Mouse (Mus musculus) liver, embryonic 13.5 days (tissue): ENCODE data around the gene Rcbtb2. TPM values are rescaled to one million over a fixed set of nuclear protein-coding genes. Genes with fewer than 3 reads are reported as not detected.

ENCODE experiments used
- ATAC-seq: fragments of 200-750 bp; cut with Nextera tagmentation; 2 replicates; pipeline ENCODE4 v1.8.0; 2017; ENCODE audit warnings: low read depth, mild to moderate bottlenecking, moderate number of reproducible peaks, moderate library complexity
- DNase-seq: peaks from one replicate; pipeline ENCODE4 v3.0.0; 2022
- H3K27ac ChIP-seq: fragments of 300-500 bp; sonication (generic); 2 replicates; pipeline ENCODE4 v1.5.1; 2015; ENCODE audit warnings: moderate library complexity, mild to moderate bottlenecking, inconsistent platforms
- H3K27me3 ChIP-seq: fragments of 300-500 bp; sonication (generic); 2 replicates; pipeline ENCODE4 v1.6.1; 2015; ENCODE audit warnings: mild to moderate bottlenecking, inconsistent platforms
- H3K36me3 ChIP-seq: fragments of 300-500 bp; sonication (generic); 2 replicates; pipeline ENCODE4 v1.6.1; 2015; ENCODE audit warnings: mild to moderate bottlenecking, inconsistent platforms
- H3K4me1 ChIP-seq: fragments of 300-500 bp; sonication (generic); replicated peaks from 2 replicates; pipeline ENCODE4 v1.6.1; 2015; ENCODE audit warnings: inconsistent platforms
- H3K4me2 ChIP-seq: fragments of 300-500 bp; sonication (generic); 2 replicates; pipeline ENCODE4 v1.6.1; 2015; ENCODE audit warnings: inconsistent platforms, mild to moderate bottlenecking, moderate library complexity
- H3K4me3 ChIP-seq: fragments of 300-500 bp; sonication (generic); replicated peaks from 2 replicates; pipeline ENCODE4 v1.5.1; 2015; ENCODE audit warnings: mild to moderate bottlenecking, inconsistent platforms
- H3K9ac ChIP-seq: fragments of 300-500 bp; sonication (generic); 2 replicates; pipeline ENCODE4 v1.6.1; 2015; ENCODE audit warnings: mild to moderate bottlenecking, inconsistent platforms
- H3K9me3 ChIP-seq: fragments of 300-500 bp; sonication (generic); replicated peaks from 2 replicates; pipeline ENCODE4 v1.6.1; 2016; ENCODE audit warnings: inconsistent platforms
- WGBS: fragments of 180-500 bp; shearing (Covaris S2); methylation state at CpG from one replicate; pipeline ENCODE4 v1.1.7; 2015; ENCODE audit not compliant: insufficient replicate concordance; 5-methylcytosine and 5-hydroxymethylcytosine counted together
- microRNA counts: library from miRNA; unstranded; fragments of <30 nt; microRNA quantifications from one replicate; lab custom pipeline; 2016
- microRNA-seq: library from miRNA; unstranded; fragments of <30 nt; microRNA quantifications from one replicate; pipeline ENCODE4, GENCODE M21; 2016
- polyA plus RNA-seq: library from polyadenylated mRNA; unstranded; fragments of >200 nt; fragmentation: Nextera tagmentation; extraction: Ambion mirVana; gene quantifications from 2 replicates; pipeline ENCODE4 v1.2.1, GENCODE M21; 2015

The Rcbtb2 gene
- polyA plus RNA-seq, 1 experiment from 2014 or later = 20.2 TPM

DNA sequence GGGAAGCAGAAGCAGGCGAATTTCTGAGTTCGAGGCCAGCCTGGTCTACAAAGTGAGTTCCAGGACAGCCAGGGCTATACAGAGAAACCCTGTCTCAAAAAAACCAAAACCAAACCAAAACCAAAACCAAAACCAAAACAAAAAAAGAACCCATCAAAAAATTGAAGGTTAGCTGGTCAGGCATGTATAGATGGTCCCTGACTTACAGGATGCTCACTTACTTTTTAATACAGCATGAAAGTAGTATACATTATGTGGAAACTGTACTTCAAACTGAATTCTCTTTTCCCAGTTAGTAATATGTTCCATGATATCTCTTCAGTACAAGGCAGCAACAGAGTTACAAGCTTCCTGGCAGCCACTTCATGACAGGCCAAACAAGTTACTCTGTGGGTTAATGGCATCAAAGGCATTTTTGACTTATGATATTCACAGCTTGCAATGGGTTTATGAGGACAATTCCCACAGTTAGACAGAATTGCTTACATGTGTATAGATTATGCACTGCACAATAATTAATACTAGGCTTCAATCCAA lies 121.3 kb downstream of the Rcbtb2 start:
- WGBS = 81% methylated on average over 2 of the region's 2 CpGs
- H3K27me3 ChIP-seq = no peaks in the 10 kb centered on the region
- DNase-seq (no peak), ATAC-seq (no peak)
- no peaks in the 10 kb centered on the region for H3K9me3 ChIP-seq
- peaks cover 16% of the 10 kb centered on the region for H3K36me3 ChIP-seq
- no peak overlapping the region for H3K9ac ChIP-seq
- no peak overlapping the region for H3K4me3 ChIP-seq
- H3K27ac ChIP-seq = no peak overlapping the region
- H3K4me1 ChIP-seq = 0 out of 2 replicates have a peak, but pooled peaks cover 4% of the 10 kb centered on the region
- no peak overlapping the region for H3K4me2 ChIP-seq

DNA sequence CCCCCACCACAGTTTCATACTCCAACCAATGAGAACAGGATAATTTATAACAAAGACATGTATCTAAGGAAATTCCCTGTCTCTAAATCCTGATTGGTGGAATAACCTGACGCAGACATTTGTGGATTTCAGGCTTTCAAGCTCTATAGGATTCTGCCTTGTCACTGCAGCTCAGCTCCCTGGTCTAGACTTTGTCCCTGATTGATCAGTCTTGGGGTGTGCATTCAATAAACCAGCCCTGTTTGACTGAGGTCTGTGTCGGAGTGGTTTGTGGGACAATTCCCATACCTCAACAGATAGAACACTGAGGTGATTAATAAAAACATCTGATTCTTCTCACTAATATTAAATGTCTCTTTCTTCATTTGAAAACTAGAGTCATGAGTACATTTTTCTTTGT lies 127.2 kb downstream of the Rcbtb2 start:
- Histone ChIP-seq H3K27me3 (no peaks in the 10 kb centered on the region), H3K27ac (no peak overlapping the region), H3K9me3 (no peaks in the 10 kb centered on the region), H3K9ac (no peak overlapping the region), H3K4me3 (no peak overlapping the region), H3K4me2 (no peak overlapping the region), H3K4me1 (peaks cover 9% of the 10 kb centered on the region), H3K36me3 (peaks cover 6% of the 10 kb centered on the region)
- DNase-seq (no peak), ATAC-seq (peak; percentile 64)
- 83% methylated on average over 2 of the region's 2 CpGs for WGBS

DNA sequence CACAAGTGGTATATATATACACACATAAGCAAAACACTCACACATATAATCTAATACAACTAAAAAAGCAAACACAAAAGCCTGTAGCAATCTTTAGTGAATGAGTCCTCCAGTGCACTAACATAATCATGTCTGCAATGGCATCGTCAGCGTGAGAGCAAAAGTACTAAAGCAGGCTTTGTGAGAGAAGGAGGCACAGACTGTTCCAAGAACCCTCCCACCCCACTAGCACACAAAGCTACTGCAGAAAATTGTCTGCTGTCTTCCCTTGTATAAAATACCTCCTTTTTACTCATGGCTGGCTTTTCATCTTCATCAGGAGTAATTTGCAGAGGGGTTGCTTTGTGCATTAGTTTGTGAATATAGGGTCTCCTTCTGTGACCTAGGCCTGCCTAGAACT lies 129.4 kb downstream of the Rcbtb2 start:
- DNase-seq (no peak), ATAC-seq (no peak)
- Histone ChIP-seq H3K27ac (no peak overlapping the region), H3K9me3 (no peaks in the 10 kb centered on the region), H3K9ac (no peak overlapping the region), H3K27me3 (no peaks in the 10 kb centered on the region), H3K4me1 (peaks cover 16% of the 10 kb centered on the region), H3K4me3 (no peak overlapping the region), H3K4me2 (no peak overlapping the region), H3K36me3 (peaks cover 6% of the 10 kb centered on the region)
- 89% methylated on average over 2 of the region's 2 CpGs for WGBS

DNA sequence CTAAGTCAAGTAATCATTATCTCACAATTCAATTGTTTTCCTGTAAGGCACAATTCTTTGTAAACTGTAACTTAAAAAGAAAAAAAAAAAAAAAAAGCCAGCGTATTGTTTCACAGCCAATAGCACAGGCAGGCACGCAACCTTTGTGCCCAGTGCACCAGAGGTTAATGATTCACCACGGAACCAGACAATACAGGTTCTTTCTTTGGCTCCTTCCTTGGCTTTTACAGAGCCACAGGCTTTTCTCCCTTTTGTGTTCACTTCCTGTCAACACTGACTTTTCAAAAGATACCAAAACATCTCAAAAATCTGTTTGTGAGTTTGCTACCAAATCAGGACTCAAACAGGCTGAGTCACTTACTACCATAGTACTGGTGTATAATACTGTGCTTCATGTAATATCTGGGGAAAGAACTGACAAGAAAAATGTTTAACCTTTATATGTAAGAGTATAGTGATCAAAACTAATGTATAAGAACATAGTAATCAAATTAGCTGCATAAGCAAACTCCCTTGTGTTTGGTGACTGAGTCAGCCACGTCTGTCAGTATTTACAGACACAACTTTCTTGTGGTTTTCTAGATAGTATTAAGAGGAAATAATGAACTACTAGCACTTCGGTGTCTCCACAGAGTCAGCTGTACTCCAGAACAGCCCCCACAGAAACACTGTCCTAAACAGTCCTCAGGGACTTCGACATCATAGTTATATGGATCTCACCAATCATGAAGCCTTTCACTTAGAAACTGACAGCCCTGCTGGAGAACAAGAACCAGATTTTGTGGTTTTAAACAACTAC lies 130.8 kb downstream of the Rcbtb2 start:
- Histone ChIP-seq H3K4me3 (no peak overlapping the region), H3K9me3 (no peaks in the 10 kb centered on the region), H3K4me1 (peaks cover 20% of the 10 kb centered on the region), H3K27me3 (no peaks in the 10 kb centered on the region), H3K36me3 (peaks cover 11% of the 10 kb centered on the region), H3K4me2 (no peak overlapping the region), H3K9ac (no peak overlapping the region), H3K27ac (peak overlapping the region; percentile 68)
- WGBS = 30% methylated on average over 6 of the region's 6 CpGs
- DNase-seq (no peak), ATAC-seq (peak; percentile 69; the same call in 1 of the 2 replicates)

DNA sequence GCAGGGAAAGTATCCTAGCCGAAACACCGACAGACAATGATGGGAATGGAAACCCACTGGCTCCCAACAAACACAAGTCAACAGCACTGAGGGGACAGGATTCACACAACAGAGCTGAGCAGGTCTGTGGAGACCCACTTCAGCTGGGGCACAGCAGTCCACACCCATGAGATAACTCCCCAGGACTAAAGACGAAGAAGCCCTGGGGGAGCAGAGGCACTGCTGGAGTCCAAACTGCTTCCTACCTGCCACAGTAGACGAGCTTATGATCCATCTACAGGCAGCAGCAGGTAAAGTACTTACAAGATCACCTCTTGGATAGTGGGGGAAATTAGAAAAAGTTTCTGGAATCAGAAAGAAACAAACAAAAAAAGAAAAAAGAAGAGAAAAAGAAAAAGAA lies 131.6 kb downstream of the Rcbtb2 start:
- H3K4me3 ChIP-seq = no peak overlapping the region
- no peak overlapping the region; the same call in 1 of the 2 replicates for H3K27ac ChIP-seq
- peaks cover 20% of the 10 kb centered on the region for H3K4me1 ChIP-seq
- peaks cover 11% of the 10 kb centered on the region for H3K36me3 ChIP-seq
- no peak overlapping the region for H3K9ac ChIP-seq
- no peak overlapping the region for H3K4me2 ChIP-seq
- H3K27me3 ChIP-seq = no peaks in the 10 kb centered on the region
- ATAC-seq (peak; percentile 39; the same call in 1 of the 2 replicates), DNase-seq (no peak)
- 65% methylated on average over 4 of the region's 4 CpGs for WGBS
- no peaks in the 10 kb centered on the region for H3K9me3 ChIP-seq

DNA sequence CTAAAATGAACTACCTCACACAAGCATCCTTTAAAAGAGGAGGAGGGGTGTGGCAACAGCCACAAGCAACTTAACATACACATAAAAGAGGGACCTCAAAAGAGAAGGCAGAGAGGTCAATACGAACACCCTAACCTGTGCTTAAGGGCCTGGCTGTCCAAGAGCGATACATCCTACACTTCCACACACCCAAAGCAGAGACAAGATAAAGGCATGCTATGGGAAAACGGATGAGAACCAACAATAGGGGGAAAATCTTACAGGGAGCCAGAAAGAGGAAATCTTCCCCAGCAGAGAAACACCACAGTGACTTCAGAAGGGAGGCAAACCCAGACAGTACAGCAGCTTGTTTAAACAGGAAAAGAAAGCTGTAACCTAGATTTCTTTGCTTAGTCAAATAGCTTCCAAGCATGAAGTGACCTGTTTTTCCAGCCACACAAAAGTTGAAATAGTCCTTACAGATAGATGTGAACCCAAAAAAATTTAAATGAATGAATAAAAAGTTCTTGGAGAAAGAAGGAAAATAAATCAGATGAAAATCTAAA lies 132.7 kb downstream of the Rcbtb2 start:
- Histone ChIP-seq H3K4me3 (no peak overlapping the region), H3K4me1 (peaks cover 20% of the 10 kb centered on the region), H3K27ac (no peak overlapping the region), H3K27me3 (no peaks in the 10 kb centered on the region), H3K4me2 (no peak overlapping the region), H3K9ac (no peak overlapping the region), H3K9me3 (no peaks in the 10 kb centered on the region), H3K36me3 (peaks cover 6% of the 10 kb centered on the region)
- ATAC-seq = no peak
- WGBS = 58% methylated on average over 3 of the region's 3 CpGs
- no peak for DNase-seq

DNA sequence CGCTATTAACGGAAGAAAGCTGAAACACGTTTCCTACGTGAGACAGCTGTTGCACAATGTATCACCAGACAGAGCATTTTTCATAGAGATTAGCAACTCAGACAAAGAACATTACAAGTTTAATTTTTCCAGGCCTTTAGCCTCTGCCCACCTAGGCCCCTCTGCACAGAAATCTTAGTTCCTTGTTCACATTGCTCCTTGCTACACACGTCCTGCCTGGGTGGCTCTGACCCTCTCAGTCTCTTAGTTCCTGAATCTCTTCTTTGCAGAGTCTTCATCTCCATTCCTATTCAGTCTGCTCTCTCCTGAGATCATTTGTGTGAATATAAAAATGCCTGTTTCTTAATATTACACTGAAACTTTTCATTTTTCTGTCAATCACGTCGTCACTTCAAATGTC lies 134.5 kb downstream of the Rcbtb2 start:
- H3K9ac ChIP-seq = no peak overlapping the region
- H3K27ac ChIP-seq = no peak overlapping the region
- 69% methylated on average over 7 of the region's 7 CpGs for WGBS
- ATAC-seq = no peak
- H3K27me3 ChIP-seq = no peaks in the 10 kb centered on the region
- H3K4me3 ChIP-seq = no peak overlapping the region
- H3K4me1 ChIP-seq = peaks cover 19% of the 10 kb centered on the region
- no peaks in the 10 kb centered on the region for H3K9me3 ChIP-seq
- no peak for DNase-seq
- peaks cover 10% of the 10 kb centered on the region for H3K36me3 ChIP-seq
- H3K4me2 ChIP-seq = no peak overlapping the region

MicroRNAs encoded within 50 kb of the gene (microRNA counts, 519-probe panel; counts per million panel counts)
- 114 counts per million for microRNA mmu-miR-687 (lab: Ali Mortazavi, UCI)

Small RNA genes lying within 50 kb of the gene (microRNA-seq; reads per million reads assigned to microRNA genes)
- gene Mir687 = not detected

Other genes starting within 250 kb of the Rcbtb2 start
- 0.24 and 0.27 TPM in 2 replicates for gene Cysltr2, start 73.9 kb upstream of the Rcbtb2 start, polyA plus RNA-seq
- 3.9 and 5.5 TPM in 2 replicates for gene Lpar6, start 114.9 kb downstream of the Rcbtb2 start, polyA plus RNA-seq
- gene Rb1, start 202.8 kb downstream of the Rcbtb2 start, polyA plus RNA-seq = 16.6 and 18.5 TPM in 2 replicates